Mouse (Mus musculus) liver, embryonic 14 days (tissue): Measurements from ENCODE around the gene Yod1. TPM values are rescaled to one million over a fixed set of nuclear protein-coding genes. Genes with fewer than 3 reads are reported as not detected.

Source experiments
- polyA plus RNA-seq: library from polyadenylated mRNA; depleted of rRNA; stranded (reverse); fragments of >200 nt; gene quantifications from 2 replicates; pipeline ENCODE4 v1.2.3, GENCODE M21; 2012; rRNA removed

The Yod1 gene
- polyA plus RNA-seq, result 6.5 and 8.0 TPM in 2 replicates

GRCm38 (mm10) chr1:130717291-130717871, at the start of gene Yod1:
Gene Yod1 (plus strand): TSS chr1:130717327.

GRCm38 (mm10) chr1:130715561-130716217, 1.4 kb upstream of the Yod1 start, which contains the start of gene Gm29427:
Gene Gm29427 (minus strand): TSS chr1:130715799.

GRCm38 (mm10) chr1:130729153-130729552, 12.0 kb downstream of the Yod1 start, which contains the start of gene Pfkfb2:
Gene Pfkfb2 (minus strand): TSS chr1:130729253.

GRCm38 (mm10) chr1:130731741-130732337, 14.7 kb downstream of the Yod1 start, which contains the start of gene AA986860:
Gene AA986860 (plus strand): TSS chr1:130731976.

Other genes starting within 250 kb of the Yod1 start
- gene Zp3r, start 87.7 kb upstream of the Yod1 start, polyA plus RNA-seq, result not detected in 2 replicates
- 0.78 and 0.81 TPM in 2 replicates for gene C4bp, start 55.7 kb upstream of the Yod1 start, polyA plus RNA-seq
- not detected in 2 replicates for gene Gm29427, start 1.5 kb upstream of the Yod1 start, polyA plus RNA-seq
- 6.2 and 8.0 TPM in 2 replicates for gene Pfkfb2, start 11.9 kb downstream of the Yod1 start, polyA plus RNA-seq
- gene AA986860, start 14.6 kb downstream of the Yod1 start, polyA plus RNA-seq, result 3.0 and 4.3 TPM in 2 replicates
- gene Fcamr, start 83.6 kb downstream of the Yod1 start, polyA plus RNA-seq, result not detected in 2 replicates
- gene Pigr, start 109.4 kb downstream of the Yod1 start, polyA plus RNA-seq, result 0.15 and 0.25 TPM in 2 replicates
- gene Fcmr, start 148.3 kb downstream of the Yod1 start, polyA plus RNA-seq, result not detected in 2 replicates
- gene Il24, start 170.1 kb downstream of the Yod1 start, polyA plus RNA-seq, result not detected in 2 replicates
- gene Il20, start 194.1 kb downstream of the Yod1 start, polyA plus RNA-seq, result not detected in 2 replicates
- gene Il19, start 222.8 kb downstream of the Yod1 start, polyA plus RNA-seq, result 0.03 TPM in 1 of 2 replicates, not detected in the other